Mouse (Mus musculus): ENCODE measurements around the gene Csrp3. TPM values are rescaled to one million over a fixed set of nuclear protein-coding genes. Genes with fewer than 3 reads are reported as not detected.

The Csrp3 gene
- total and polyA plus RNA-seq, 3 experiments: 1.7 to 2.3 TPM; not detected in 1

Other genes with a start within 250 kb of the Csrp3 start
- gene Mrgprb3, start 204.2 kb downstream of the Csrp3 start, total RNA-seq (2012; rRNA removed): not detected in 2 replicates
- not detected in 2 replicates for gene Mrgprb3, start 204.2 kb downstream of the Csrp3 start, total RNA-seq (2014; rRNA removed)
- not detected in 2 replicates for gene Mrgprb3, start 204.2 kb downstream of the Csrp3 start, polyA plus RNA-seq (2012; ENCODE audit: insufficient read length, low read depth)
- 19.9 and 22.0 TPM in 2 replicates for gene Zdhhc13, start 59.0 kb downstream of the Csrp3 start, total RNA-seq (2012; rRNA removed)
- 74.3 and 76.8 TPM in 2 replicates for gene Zdhhc13, start 59.0 kb downstream of the Csrp3 start, total RNA-seq (2014; rRNA removed)
- 29.8 and 32.3 TPM in 2 replicates for gene Zdhhc13, start 59.0 kb downstream of the Csrp3 start, polyA plus RNA-seq (2012; ENCODE audit: insufficient read length, low read depth)
- gene E2f8, start 33.6 kb upstream of the Csrp3 start, total RNA-seq (2012; rRNA removed): 3.8 and 5.3 TPM in 2 replicates
- gene E2f8, start 33.6 kb upstream of the Csrp3 start, total RNA-seq (2014; rRNA removed): 2.4 and 2.6 TPM in 2 replicates
- 14.1 and 17.1 TPM in 2 replicates for gene E2f8, start 33.6 kb upstream of the Csrp3 start, polyA plus RNA-seq (2012; ENCODE audit: insufficient read length, low read depth)
- gene Nav2, start 60.7 kb upstream of the Csrp3 start, total RNA-seq (2012; rRNA removed): under 0.01 TPM in 1 of 2 replicates, not detected in the other
- gene Nav2, start 60.7 kb upstream of the Csrp3 start, total RNA-seq (2014; rRNA removed): not detected in 2 replicates
- 0.16 TPM in 1 of 2 replicates, not detected in the other for gene Nav2, start 60.7 kb upstream of the Csrp3 start, polyA plus RNA-seq (2012; ENCODE audit: insufficient read length, low read depth)

Measured in CH12.LX (cell line).